Mouse (Mus musculus) T-cell, adult 2 months (primary cell): ENCODE measurements around the gene Bcat2.
A peak's percentile ranks its signal among the peaks of the same experiment; 100 is the strongest.

Experiments used
- DNase-seq: peaks from one replicate; pipeline ENCODE4 v3.0.0; 2022; ENCODE audit warnings: low spot score

The Bcat2 gene

GRCm38 (mm10) chr7:45587631-45588592, 18.0 kb downstream of the Bcat2 start:
- DNase-seq: no peak

- peak; percentile 70 for DNase-seq
These were observed 19.2 kb downstream of the Bcat2 start for GRCm38 (mm10) chr7:45589173-45589572.

DNA sequence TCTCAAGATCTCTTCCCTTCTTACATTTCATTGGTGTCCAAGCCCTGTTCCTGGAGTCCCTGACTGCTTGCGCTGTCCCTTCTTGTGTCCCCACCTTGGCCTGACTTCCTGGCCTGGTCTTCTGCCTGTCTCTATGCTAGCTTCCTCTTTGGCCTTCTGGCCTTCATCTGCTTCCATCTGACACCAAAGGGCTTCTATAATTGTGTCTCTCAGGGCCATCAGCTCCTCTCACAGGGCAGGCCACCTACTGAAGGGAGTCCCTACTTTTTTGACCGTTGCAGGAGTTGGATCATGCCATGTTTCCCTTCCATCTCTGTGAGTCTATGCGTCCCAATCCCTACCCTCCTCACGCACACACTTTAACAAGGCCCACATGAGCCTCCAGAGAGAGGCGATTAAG, 19.9 kb downstream of the Bcat2 start:
- DNase-seq: no peak

DNA sequence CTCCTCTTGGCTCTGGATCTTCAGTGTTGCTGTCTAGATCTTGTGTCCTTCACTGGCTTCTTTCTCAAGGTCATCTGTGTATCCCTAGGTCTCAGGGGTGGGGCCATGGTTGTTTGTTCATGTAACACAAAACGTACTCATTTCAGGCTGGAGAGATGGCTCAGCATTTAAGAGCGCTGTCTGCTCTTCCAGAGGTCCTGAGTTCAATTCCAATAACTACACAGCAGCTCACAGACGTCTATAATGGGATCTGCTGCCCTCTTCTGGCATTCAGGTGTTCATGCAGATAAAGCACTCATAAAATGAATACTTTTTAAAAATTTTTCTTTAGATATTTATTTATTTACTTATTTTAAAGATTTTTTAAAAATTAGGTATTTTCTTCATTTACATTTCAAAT, 20.9 kb downstream of the Bcat2 start:
- DNase-seq: no peak

GRCm38 (mm10) chr7:45591880-45592279, 21.9 kb downstream of the Bcat2 start:
- no peak for DNase-seq

DNA sequence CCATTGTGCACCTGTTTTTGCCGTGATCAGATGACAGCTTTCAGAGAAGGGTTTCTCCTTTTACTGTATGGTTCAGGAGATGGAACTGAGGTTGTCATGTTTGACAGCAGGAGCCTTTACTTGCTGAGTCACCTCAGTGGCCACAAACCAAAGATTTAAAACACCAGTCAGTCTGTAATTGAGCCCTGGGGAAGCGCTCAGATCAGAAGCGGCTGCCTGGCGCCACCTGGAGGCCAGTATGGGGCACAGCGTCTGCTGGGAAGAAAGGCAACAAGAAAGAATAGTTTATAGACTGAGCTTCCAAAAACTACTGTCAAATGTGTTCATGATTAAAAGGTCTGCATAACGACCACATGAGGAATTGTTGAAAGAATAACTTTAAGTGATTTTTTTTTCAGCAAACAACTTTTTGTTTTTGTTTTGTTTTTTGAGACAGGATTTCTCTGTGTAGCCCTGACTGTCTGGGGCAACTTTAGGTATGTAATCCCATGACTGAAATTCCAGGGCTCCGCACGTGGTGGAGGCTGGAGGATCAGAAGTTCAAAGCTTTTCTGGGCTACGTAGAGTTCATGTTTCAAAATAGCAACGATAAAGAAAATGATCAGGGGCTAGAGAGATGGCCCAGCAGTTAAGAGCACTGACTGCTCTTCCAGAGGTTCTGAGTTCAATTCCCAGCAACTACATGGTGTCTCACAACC, 23.3 kb downstream of the Bcat2 start:
- peak; percentile 74 for DNase-seq

DNA sequence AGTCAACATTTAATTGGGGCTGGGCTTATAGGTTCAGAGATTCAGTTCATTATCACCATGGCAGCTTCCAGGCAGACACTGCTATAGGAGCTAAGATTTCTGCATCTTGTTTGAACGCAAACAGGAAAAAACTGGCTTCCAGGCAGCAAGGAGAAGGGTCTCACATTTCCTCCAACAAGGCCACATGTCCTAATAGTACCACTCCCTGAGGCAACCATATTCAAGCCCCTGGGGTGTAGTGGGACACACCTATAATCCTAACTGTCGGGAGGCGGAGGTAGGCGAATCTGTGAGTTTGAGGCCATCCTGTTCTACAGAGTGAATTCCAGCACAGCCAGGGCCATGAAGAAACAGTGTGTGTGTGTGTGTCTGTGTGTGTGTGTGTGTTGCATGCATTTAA, 25.2 kb downstream of the Bcat2 start:
- no peak for DNase-seq

DNA sequence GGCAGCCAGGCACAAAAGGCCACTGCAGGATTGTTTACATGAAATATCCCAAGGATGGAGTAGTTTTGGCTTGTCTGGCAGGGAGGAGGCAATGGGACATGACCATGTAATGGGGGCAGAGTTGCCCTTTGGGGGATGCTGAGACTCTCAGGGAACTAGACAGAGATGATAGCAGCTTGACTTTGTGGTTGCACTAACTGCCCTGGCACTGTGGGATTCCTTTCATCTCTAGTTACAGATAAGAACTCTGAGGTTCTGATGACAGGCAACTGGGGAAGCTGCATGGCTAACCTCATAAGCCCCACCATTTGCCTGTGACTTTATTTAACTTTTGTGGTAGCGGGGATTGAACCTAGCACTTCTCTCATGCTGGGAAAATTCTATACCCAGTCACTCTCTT, 26.2 kb downstream of the Bcat2 start:
- no peak for DNase-seq

- no peak for DNase-seq
These were observed 27.1 kb downstream of the Bcat2 start for GRCm38 (mm10) chr7:45597013-45597412.

DNA sequence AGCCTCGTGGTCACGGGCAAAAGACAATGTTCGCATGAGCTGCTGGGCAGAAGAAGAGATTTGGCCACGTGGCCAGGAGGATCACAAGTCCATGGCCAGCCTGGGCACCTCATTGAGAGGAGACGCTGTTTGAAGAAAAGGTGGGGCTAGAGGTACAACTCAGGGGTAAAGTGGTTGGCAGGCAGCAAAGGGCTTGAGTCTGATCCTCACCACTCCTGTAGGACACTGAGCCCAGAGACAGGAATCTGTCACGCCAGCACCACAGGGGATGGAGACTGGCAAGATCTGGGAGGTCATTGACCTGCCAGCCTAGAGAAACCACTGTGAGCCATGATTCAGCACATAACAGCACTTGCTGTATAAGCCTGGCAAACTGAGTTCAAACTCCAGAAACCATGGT, 27.6 kb downstream of the Bcat2 start:
- DNase-seq: no peak

DNA sequence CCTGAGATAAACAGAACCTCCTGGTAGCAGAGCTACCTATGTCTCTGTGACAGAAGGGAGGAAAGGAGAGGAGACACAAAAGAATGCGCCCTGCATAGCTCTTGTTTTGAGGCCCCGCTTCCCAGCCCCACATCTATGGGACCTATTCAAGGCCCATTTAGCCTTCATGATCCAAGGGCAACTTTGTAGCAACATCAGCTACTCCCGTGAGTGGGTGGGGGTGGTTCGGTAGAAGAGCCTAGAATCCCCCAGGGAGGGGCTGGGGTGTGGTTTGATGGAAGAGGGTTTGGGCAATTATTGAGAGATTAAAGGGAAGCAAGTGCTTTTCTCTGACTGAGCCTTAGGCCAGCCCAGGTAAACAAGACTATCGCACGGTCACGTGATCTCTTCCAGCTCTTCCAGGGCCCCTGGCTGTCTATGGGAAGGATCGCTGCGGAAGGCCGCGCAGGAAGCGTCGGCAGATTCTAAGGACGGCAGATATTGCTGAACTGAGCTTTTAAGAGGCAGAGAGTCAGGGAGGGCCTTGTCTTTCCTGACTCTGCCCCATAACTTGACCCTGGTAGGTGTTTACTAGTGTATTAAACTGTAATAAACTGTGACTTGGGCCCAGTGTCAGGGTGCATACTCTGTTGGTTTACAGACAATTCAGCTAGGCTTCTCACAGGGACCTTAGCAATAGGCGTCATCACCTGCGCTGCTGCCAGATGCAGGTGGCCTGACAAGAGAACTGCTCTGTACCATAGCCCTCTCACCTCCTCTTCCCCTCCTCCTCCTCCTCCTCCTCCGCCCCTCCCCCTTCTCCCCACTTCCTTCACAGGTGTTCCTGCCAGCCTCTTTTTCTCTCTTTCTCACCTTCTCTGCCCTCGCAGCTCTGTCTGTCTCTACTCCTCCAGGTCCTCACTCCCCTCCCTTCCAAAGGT, 29.3 kb downstream of the Bcat2 start:
- DNase-seq: no peak

DNA sequence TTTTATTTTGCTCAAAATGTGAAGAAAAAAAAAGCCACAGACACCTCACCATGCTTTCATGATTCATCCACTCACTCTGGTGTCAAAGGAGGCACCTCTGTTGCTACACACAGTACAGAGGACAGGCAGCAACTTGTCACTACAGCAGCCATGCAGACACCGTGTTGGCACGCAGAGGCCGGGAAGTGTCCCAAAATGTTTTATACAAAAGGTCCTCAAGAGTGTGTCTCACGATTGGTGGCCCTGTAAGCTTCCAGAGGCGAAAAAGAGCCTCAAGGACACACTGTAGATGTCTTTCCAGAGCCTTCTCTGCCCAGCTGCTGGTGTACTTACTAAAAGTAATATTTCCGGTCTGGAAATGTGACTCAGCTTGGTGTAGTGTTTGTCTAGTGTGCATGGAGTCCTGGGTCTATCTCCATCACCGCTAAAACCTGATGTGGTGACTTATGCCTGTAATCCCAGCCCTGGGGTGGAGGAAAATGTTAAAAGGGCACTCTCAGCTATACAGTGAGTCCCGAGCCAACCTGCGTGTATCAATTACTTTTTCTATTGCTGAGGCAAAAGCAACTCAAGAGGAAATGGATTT, 35.8 kb downstream of the Bcat2 start:
- no peak for DNase-seq

GRCm38 (mm10) chr7:45609511-45609910, 39.6 kb downstream of the Bcat2 start:
- no peak for DNase-seq

- no peak for DNase-seq
These were observed 46.3 kb downstream of the Bcat2 start for GRCm38 (mm10) chr7:45616277-45616676.

GRCm38 (mm10) chr7:45617042-45617695, 47.2 kb downstream of the Bcat2 start, which contains the start of gene Fut1:
Gene Fut1 (plus strand): TSS chr7:45617289.
- no peak for DNase-seq

- no peak for DNase-seq
These were observed 48.4 kb downstream of the Bcat2 start for GRCm38 (mm10) chr7:45618316-45618715.

GRCm38 (mm10) chr7:45619592-45619991, 49.6 kb downstream of the Bcat2 start:
- no peak for DNase-seq

GRCm38 (mm10) chr7:45621443-45621842, 51.5 kb downstream of the Bcat2 start, which contains the start of gene Izumo1:
Gene Izumo1 (plus strand): TSS chr7:45621811.
- peak; percentile 35 for DNase-seq

DNA sequence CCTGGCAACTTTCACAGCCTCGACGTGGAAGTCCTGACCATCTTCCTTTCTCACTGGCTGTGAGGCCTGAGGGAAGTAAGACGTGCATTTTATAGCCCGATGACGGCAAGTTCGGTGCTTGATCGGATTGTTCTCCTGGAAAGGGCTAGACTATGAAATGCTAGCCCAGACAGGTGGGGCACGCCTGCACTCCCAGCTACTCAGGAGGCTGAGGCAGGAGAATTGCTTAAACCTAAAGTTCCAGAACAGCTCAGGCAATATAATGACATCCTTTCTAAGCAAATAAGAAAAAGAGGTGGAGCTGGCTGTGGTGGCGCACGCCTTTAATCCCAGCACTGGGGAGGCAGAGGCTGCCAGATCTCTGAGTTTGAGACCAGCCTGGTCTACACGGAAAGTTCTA, 53.6 kb downstream of the Bcat2 start:
- DNase-seq: no peak

DNA sequence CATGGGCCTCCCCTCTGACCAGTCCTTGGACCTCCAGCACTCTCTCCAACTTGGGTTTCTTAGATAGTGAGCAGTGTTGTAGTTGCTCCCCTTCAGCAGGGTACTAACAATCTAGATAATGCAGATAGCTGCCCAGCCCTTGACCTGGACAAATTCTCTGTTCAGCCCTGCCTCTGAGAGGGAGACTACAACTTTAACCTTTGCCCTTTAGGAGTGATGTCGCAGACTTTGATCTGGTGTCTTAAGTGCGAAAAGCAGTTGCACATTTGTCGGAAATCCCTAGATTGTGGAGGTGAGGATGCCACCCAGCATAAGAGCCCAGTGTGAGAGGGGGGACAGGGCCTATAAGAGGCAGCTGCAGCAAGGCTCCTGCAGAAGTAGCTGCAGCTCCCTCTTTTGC, 54.8 kb downstream of the Bcat2 start:
- no peak for DNase-seq

DNA sequence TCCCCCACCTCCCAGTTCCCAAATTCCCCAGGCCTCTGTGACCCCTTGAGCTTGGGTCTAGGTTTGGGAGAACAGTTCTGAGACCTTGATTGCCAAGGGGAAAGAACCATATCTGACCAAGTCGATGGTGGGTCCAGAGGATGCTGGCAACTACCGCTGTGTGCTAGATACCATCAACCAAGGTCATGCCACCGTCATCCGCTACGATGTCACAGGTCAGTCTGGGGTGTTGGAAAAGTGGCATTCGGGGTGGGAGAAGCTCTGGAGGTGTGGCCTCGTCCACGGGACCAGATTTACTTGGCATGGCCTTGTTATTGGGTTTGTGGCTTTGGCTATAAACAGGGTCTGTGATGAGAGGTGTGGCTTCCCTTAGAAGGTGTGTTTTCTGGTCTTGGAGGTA, 55.5 kb downstream of the Bcat2 start:
- no peak for DNase-seq
